Comparison of ENCODE assay signal across 15 mouse cellular contexts in the genomic region with DNA sequence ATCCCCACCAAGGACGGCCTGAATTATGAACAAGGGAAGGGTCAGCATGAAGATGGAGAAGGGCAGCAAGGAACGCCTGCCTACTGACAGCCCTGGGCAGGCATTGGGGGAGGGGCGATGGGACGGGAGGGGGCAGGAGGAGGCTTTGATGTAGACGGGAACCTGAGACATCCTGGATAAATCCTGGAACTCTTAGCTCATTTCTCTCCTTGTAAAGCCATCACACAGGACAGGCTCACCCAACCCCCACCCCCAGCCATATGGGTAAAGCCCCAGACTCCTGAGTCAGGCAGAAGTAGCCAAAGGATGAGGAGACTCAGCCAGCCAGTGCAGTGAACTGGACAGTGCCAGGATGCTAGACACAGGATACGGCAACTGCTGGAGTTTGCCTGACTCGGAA. TPM values are rescaled to one million over a fixed set of nuclear protein-coding genes. Genes with fewer than 3 reads are reported as not detected.
DNase-seq lines count a peak whose midpoint lies in the region.
"Had no signal": no experiment of that assay in that cellular context is flagged by ENCODE, and none has a peak within 500 bp of the region (broad histone marks: within the 10 kb centered on the region; RNA-seq: fewer than 3 reads in every experiment).

No protein-coding gene starts in this region.

- intact Hi-C loops in left cerebral cortex, postnatal 4 days (cut with DNase I), result no loop called here
- intact Hi-C loops in left cerebral cortex, postnatal 14 days (cut with DNase I), result no loop called here

- H3K27ac ChIP-seq in embryonic facial prominence, embryonic 10.5 days (replicated peaks), result peak overlapping the region; percentile 79
- H3K27ac ChIP-seq: layer of hippocampus, adult 2 months; liver, embryonic 13.5 days had no signal

- peaks cover 35% of the 10 kb centered on the region for H3K4me1 ChIP-seq in embryonic facial prominence, embryonic 10.5 days

- no peaks in the 10 kb centered on the region for H3K9me3 ChIP-seq in embryonic facial prominence, embryonic 10.5 days
- H3K9me3 ChIP-seq: liver, embryonic 13.5 days had no signal

- peak; percentile 23 for DNase-seq in cerebellum, adult 9-11 months
- no peak for DNase-seq in cerebellum, adult 8-10 months
- DNase-seq in left cerebral cortex, postnatal 4 days, result peak; percentile 75
- DNase-seq in left cerebral cortex, postnatal 14 days (ENCODE audit: low spot score in 2 of 2), result no peak
- DNase-seq in embryonic facial prominence, embryonic 10.5 days (ENCODE audit: low spot score), result peak; percentile 69
- peak; percentile 25 for DNase-seq in retina, embryonic 14.5 days (ENCODE audit: low spot score)
- DNase-seq in natural killer cell, adult 2 months (ENCODE audit: low spot score in 2 of 2), result no peak
- no peak for DNase-seq in thymus, postnatal 0 days (ENCODE audit: low spot score)
- DNase-seq: cerebellum, adult 2 months; heart, adult 18-20 months; heart, postnatal 14 days; kidney, adult 8-10 months; liver, embryonic 13.5 days; lung, postnatal 14 days had no signal

- H3K4me3 ChIP-seq in embryonic facial prominence, embryonic 10.5 days, result no peak overlapping the region
- H3K4me3 ChIP-seq: layer of hippocampus, adult 2 months; liver, embryonic 13.5 days had no signal

- WGBS in embryonic facial prominence, embryonic 10.5 days, result 23% methylated on average over 7 of the region's 7 CpGs

- no peaks in the 10 kb centered on the region for H3K36me3 ChIP-seq in embryonic facial prominence, embryonic 10.5 days (replicated peaks)
- H3K36me3 ChIP-seq: liver, embryonic 13.5 days had no signal

- H3K27me3 ChIP-seq in embryonic facial prominence, embryonic 10.5 days (replicated peaks; ENCODE audit: low read depth, poor library complexity, severe bottlenecking), result no peaks in the 10 kb centered on the region
- H3K27me3 ChIP-seq: liver, embryonic 13.5 days had no signal

RNA-seq across cellular contexts. Expression of a gene that starts 27.1 kb away (rescaled TPM):
- 10 to 100 TPM; 26.0 to 26.9 TPM for total RNA-seq in left cerebral cortex, postnatal 4 days (2021)
- total RNA-seq in left cerebral cortex, postnatal 14 days (2021), result 10 to 100 TPM; 27.9 to 28.4 TPM
- 37.4 and 38.2 TPM in 2 replicates for polyA plus RNA-seq in embryonic facial prominence, embryonic 10.5 days (2016; fragmentation: Nextera tagmentation; extraction: Ambion mirVana)
- polyA plus RNA-seq in thymus, postnatal 0 days (2015; fragmentation: Nextera tagmentation; extraction: Ambion mirVana), result 23.6 and 24.4 TPM in 2 replicates

RNA-seq across cellular contexts. Expression of a gene that starts 43.2 kb away (rescaled TPM):
- 10 to 100 TPM; 51.4 to 52.6 TPM for total RNA-seq in left cerebral cortex, postnatal 4 days (2021)
- 10 to 100 TPM; 63.0 to 69.9 TPM for total RNA-seq in left cerebral cortex, postnatal 14 days (2021)
- 57.7 and 66.2 TPM in 2 replicates for polyA plus RNA-seq in embryonic facial prominence, embryonic 10.5 days (2016; fragmentation: Nextera tagmentation; extraction: Ambion mirVana)
- 10.3 and 10.5 TPM in 2 replicates for polyA plus RNA-seq in thymus, postnatal 0 days (2015; fragmentation: Nextera tagmentation; extraction: Ambion mirVana)

Comparison
In these comparisons a context has a peak if more than half of its experiments do, and no peak if none do; other contexts are left out.
1. DNase-seq: peak in cerebellum, adult 9-11 months (single experiment), left cerebral cortex, postnatal 4 days (single experiment), embryonic facial prominence, embryonic 10.5 days (single experiment) and retina, embryonic 14.5 days (single experiment); none in cerebellum, adult 8-10 months (single experiment), left cerebral cortex, postnatal 14 days (0 of 2), natural killer cell, adult 2 months (0 of 2) and thymus, postnatal 0 days (single experiment).